ENCODE assay signal across 27 mouse cellular contexts in genomic region chr4:83534024-83534423, GRCm38 (mm10). TPM values are rescaled to one million over a fixed set of nuclear protein-coding genes. Genes with fewer than 3 reads are reported as not detected.
DNase-seq lines count a peak whose midpoint lies in the region; ATAC-seq and TF ChIP-seq lines count a peak whose summit lies in the region.
"Had no signal": no experiment of that assay in that cellular context is flagged by ENCODE, and none has a peak within 500 bp of the region (broad histone marks: within the 10 kb centered on the region; RNA-seq: fewer than 3 reads in every experiment).

No protein-coding gene starts in this region.

- no peak for ATAC-seq in liver, embryonic 11.5 days (replicated peaks; ENCODE audit: low FRiP score)
- ATAC-seq in stomach, postnatal 0 days (ENCODE audit: low FRiP score, low TSS enrichment) = no peak
- ATAC-seq: CD4-positive, CD25-positive, alpha-beta regulatory T cell, adult 4 months; forebrain, embryonic 14.5 days; forebrain, embryonic 16.5 days had no signal

- TF ChIP-seq CTCF in stomach, postnatal 0 days (IDR thresholded peaks at IDR 0.05; ENCODE audit: low read depth) = no peak

- H3K4me3 ChIP-seq in liver, embryonic 11.5 days (ENCODE audit: low read depth, low read length) = no peak overlapping the region
- no peak overlapping the region for H3K4me3 ChIP-seq in limb, embryonic 10.5 days
- no peak overlapping the region for H3K4me3 ChIP-seq in stomach, postnatal 0 days (ENCODE audit: low read depth, low read length)
- H3K4me3 ChIP-seq: embryonic facial prominence, embryonic 13.5 days; embryonic facial prominence, embryonic 15.5 days; erythroblast, embryonic 14.5 days; forebrain, embryonic 10.5 days; forebrain, embryonic 12.5 days had no signal

- TF ChIP-seq EP300 in stomach, postnatal 0 days (optimal IDR thresholded peaks at IDR 0.05) = no peak

- H3K9ac ChIP-seq in liver, embryonic 11.5 days (ENCODE audit: low read depth, low read length) = no peak overlapping the region
- no peak overlapping the region for H3K9ac ChIP-seq in stomach, postnatal 0 days (ENCODE audit: low read length)
- H3K9ac ChIP-seq: embryonic facial prominence, embryonic 13.5 days; embryonic facial prominence, embryonic 15.5 days; forebrain, embryonic 12.5 days had no signal

- no peaks in the 10 kb centered on the region for H3K9me3 ChIP-seq in liver, embryonic 11.5 days (ENCODE audit: control insufficient read depth, low read length)
- no peaks in the 10 kb centered on the region for H3K9me3 ChIP-seq in limb, embryonic 10.5 days (replicated peaks)
- no peaks in the 10 kb centered on the region for H3K9me3 ChIP-seq in stomach, postnatal 0 days (ENCODE audit: control insufficient read depth, low read length)
- H3K9me3 ChIP-seq: embryonic facial prominence, embryonic 13.5 days; embryonic facial prominence, embryonic 15.5 days; forebrain, embryonic 10.5 days; forebrain, embryonic 12.5 days; G1E had no signal

- peaks cover 3% of the 10 kb centered on the region; the same call in 1 of the 2 replicates for H3K4me1 ChIP-seq in liver, embryonic 11.5 days (replicated peaks; ENCODE audit: control insufficient read depth, insufficient read depth, low read length)
- H3K4me1 ChIP-seq in limb, embryonic 10.5 days = 0 out of 2 replicates have a peak, but pooled peaks cover 4% of the 10 kb centered on the region
- no peaks in the 10 kb centered on the region for H3K4me1 ChIP-seq in stomach, postnatal 0 days (replicated peaks; ENCODE audit: control insufficient read depth, insufficient read depth)
- H3K4me1 ChIP-seq: embryonic facial prominence, embryonic 13.5 days; embryonic facial prominence, embryonic 15.5 days had no signal

- peak; percentile 4 for DNase-seq in embryo, embryonic 10 days (ENCODE audit: low spot score)
- no peak for DNase-seq in embryo, embryonic 9.5 days (ENCODE audit: extremely low spot score)
- peak; percentile 20 for DNase-seq in liver, embryonic 11.5 days (ENCODE audit: low spot score)
- no peak for DNase-seq in liver
- peak; percentile 27 for DNase-seq in limb, embryonic 10.5 days (ENCODE audit: low spot score)
- DNase-seq in stomach, postnatal 0 days (ENCODE audit: low spot score) = no peak
- DNase-seq in lung, postnatal 36 days = no peak
- DNase-seq: adrenal gland, adult 2 months; adrenal gland, postnatal 10 days; adrenal gland, postnatal 25 days; B cell, adult 2 months; cerebellum, adult 11 months; cerebellum, adult 18-20 months; cerebellum, adult 8-10 months; cerebellum, adult 9-11 months; cerebellum, postnatal 14 days; cerebellum, postnatal 36 days had no signal

- H3K36me3 ChIP-seq in liver, embryonic 11.5 days (ENCODE audit: control insufficient read depth, insufficient read depth, low read length) = no peaks in the 10 kb centered on the region
- no peaks in the 10 kb centered on the region for H3K36me3 ChIP-seq in limb, embryonic 10.5 days
- no peaks in the 10 kb centered on the region for H3K36me3 ChIP-seq in stomach, postnatal 0 days (ENCODE audit: control insufficient read depth, insufficient read depth, low read length)
- H3K36me3 ChIP-seq: embryonic facial prominence, embryonic 13.5 days; embryonic facial prominence, embryonic 15.5 days; forebrain, embryonic 12.5 days had no signal

- H3K4me2 ChIP-seq in liver, embryonic 11.5 days = no peak overlapping the region
- no peak overlapping the region for H3K4me2 ChIP-seq in stomach, postnatal 0 days (replicated peaks; ENCODE audit: low read depth)
- H3K4me2 ChIP-seq: embryonic facial prominence, embryonic 13.5 days; embryonic facial prominence, embryonic 15.5 days; forebrain, embryonic 12.5 days had no signal

- no peaks in the 10 kb centered on the region for H3K27me3 ChIP-seq in liver, embryonic 11.5 days (replicated peaks; ENCODE audit: control insufficient read depth, insufficient read depth, low read length)
- H3K27me3 ChIP-seq in limb, embryonic 10.5 days (ENCODE audit: low read depth, poor library complexity, severe bottlenecking) = no peaks in the 10 kb centered on the region
- no peaks in the 10 kb centered on the region for H3K27me3 ChIP-seq in stomach, postnatal 0 days (ENCODE audit: control insufficient read depth, insufficient read depth, low read length)
- H3K27me3 ChIP-seq: CH12.LX; embryonic facial prominence, embryonic 13.5 days; embryonic facial prominence, embryonic 15.5 days; forebrain, embryonic 12.5 days had no signal

- 66% methylated on average over 7 of the region's 7 CpGs for WGBS in liver, embryonic 11.5 days
- WGBS in limb, embryonic 10.5 days = 35% methylated on average over 7 of the region's 7 CpGs
- 73% methylated on average over 7 of the region's 7 CpGs for WGBS in stomach, postnatal 0 days

- H3K27ac ChIP-seq in liver, embryonic 11.5 days (ENCODE audit: low read depth, low read length) = no peak overlapping the region
- no peak overlapping the region for H3K27ac ChIP-seq in limb, embryonic 10.5 days
- H3K27ac ChIP-seq in stomach, postnatal 0 days (replicated peaks) = no peak overlapping the region
- H3K27ac ChIP-seq: embryonic facial prominence, embryonic 13.5 days; embryonic facial prominence, embryonic 15.5 days; forebrain, embryonic 10.5 days; forebrain, embryonic 12.5 days had no signal

RNA-seq across cellular contexts. Expression of gene Ccdc171, which starts 8.7 kb away (rescaled TPM):
- 3.9 and 4.2 TPM in 2 replicates for polyA plus RNA-seq in liver, embryonic 11.5 days (2014; fragmentation: Nextera tagmentation; extraction: Ambion mirVana)
- 2.7 and 3.8 TPM in 2 replicates for polyA plus RNA-seq in limb, embryonic 10.5 days (2016; fragmentation: Nextera tagmentation; extraction: Ambion mirVana)
- 1.0 and 1.4 TPM in 2 replicates for polyA plus RNA-seq in stomach, postnatal 0 days (2015; fragmentation: Nextera tagmentation; extraction: Ambion mirVana)
- polyA plus RNA-seq: erythroblast, embryonic 14.5 days had no signal

RNA-seq across cellular contexts. Expression of gene Psip1, which starts 47.8 kb away (rescaled TPM):
- polyA plus RNA-seq in liver, embryonic 11.5 days (2014; fragmentation: Nextera tagmentation; extraction: Ambion mirVana) = 120 and 125 TPM in 2 replicates
- polyA plus RNA-seq in limb, embryonic 10.5 days (2016; fragmentation: Nextera tagmentation; extraction: Ambion mirVana) = 201 and 237 TPM in 2 replicates
- 31.1 and 36.5 TPM in 2 replicates for polyA plus RNA-seq in stomach, postnatal 0 days (2015; fragmentation: Nextera tagmentation; extraction: Ambion mirVana)

Comparison
In these comparisons a context has a peak if more than half of its experiments do, and no peak if none do; other contexts are left out.
1. DNase-seq: peak in embryo, embryonic 10 days (single experiment), liver, embryonic 11.5 days (single experiment) and limb, embryonic 10.5 days (single experiment); none in embryo, embryonic 9.5 days (single experiment), liver (single experiment), stomach, postnatal 0 days (single experiment) and lung, postnatal 36 days (single experiment).